Mouse (Mus musculus) C3H10T1/2 (cell line): ENCODE results near the gene Rad9a. TPM values are rescaled to one million over a fixed set of nuclear protein-coding genes. Genes with fewer than 3 reads are reported as not detected.

ENCODE experiments used
- polyA plus RNA-seq, 2 experiments: library from polyadenylated mRNA; unstranded; fragments of >200 nt; fragmentation: generic; extraction: Trizol; gene quantifications; one replicate each; pipeline ENCODE4 v1.2.1; 2012; ENCODE audit warnings: missing spikeins in 2 of 2

Rad9a gene
- 10 to 100 TPM; 25.1 to 36.1 TPM for polyA plus RNA-seq

GRCm38 (mm10) chr19:4201291-4201909 is at the start of gene Rad9a:
TSS of gene Rad9a (minus strand) at chr19:4201662.

GRCm38 (mm10) chr19:4231253-4232185 is 30.1 kb upstream of the Rad9a start, which contains the start of gene Pold4:
TSS of gene Pold4 (plus strand) at chr19:4231899.

GRCm38 (mm10) chr19:4214071-4214770 is 12.8 kb upstream of the Rad9a start, which contains the start of the genes Clcf1 and AC109138.7:
TSS of gene Clcf1 (plus strand) at chr19:4214238.
TSS of gene AC109138.7 (plus strand) at chr19:4214357.

GRCm38 (mm10) chr19:4191528-4192250 is 9.8 kb downstream of the Rad9a start, which contains the start of gene Ppp1ca:
TSS of gene Ppp1ca (plus strand) at chr19:4192065.

GRCm38 (mm10) chr19:4190831-4191334 is 10.6 kb downstream of the Rad9a start, which contains the start of gene Tbc1d10c:
TSS of gene Tbc1d10c (minus strand) at chr19:4191284.

GRCm38 (mm10) chr19:4175368-4175947 is 26.0 kb downstream of the Rad9a start, which contains the start of gene Carns1:
TSS of gene Carns1 (minus strand) at chr19:4175479.

GRCm38 (mm10) chr19:4162646-4163542 is 38.6 kb downstream of the Rad9a start, which contains the start of gene Rps6kb2:
TSS of gene Rps6kb2 (minus strand) at chr19:4163354.

GRCm38 (mm10) chr19:4153232-4153654 is 48.2 kb downstream of the Rad9a start, which contains the start of gene Ptprcap:
TSS of gene Ptprcap (plus strand) at chr19:4153604.

GRCm38 (mm10) chr19:4148491-4148806 is 53.0 kb downstream of the Rad9a start, which contains the start of gene Coro1b:
TSS of gene Coro1b (plus strand) at chr19:4148619.

Other genes with a start within 250 kb of the Rad9a start
- under 1 TPM in 1 of 2 experiments, not detected in 1; 0.01 TPM for gene Aldh3b3, start 243.0 kb downstream of the Rad9a start, polyA plus RNA-seq
- not detected for gene Aldh3b2, start 229.3 kb downstream of the Rad9a start, polyA plus RNA-seq
- 10 to 100 TPM in 1 of 2 experiments, 1 to 10 TPM in 1; 7.4 to 28.3 TPM for gene Acy3, start 215.1 kb downstream of the Rad9a start, polyA plus RNA-seq
- gene Tbx10, start 208.9 kb downstream of the Rad9a start, polyA plus RNA-seq: under 1 TPM in 1 of 2 experiments, not detected in 1; 0.05 TPM
- gene Nudt8, start 201.1 kb downstream of the Rad9a start, polyA plus RNA-seq: 10 to 100 TPM; 41.3 to 59.9 TPM
- 1 to 10 TPM in 1 of 2 experiments, under 1 TPM in 1; 0.19 to 1.4 TPM for gene Gm49405, start 201.0 kb downstream of the Rad9a start, polyA plus RNA-seq
- gene Doc2g, start 198.3 kb downstream of the Rad9a start, polyA plus RNA-seq: 1 to 10 TPM in 1 of 2 experiments, under 1 TPM in 1; 0.41 to 4.0 TPM
- gene Ndufv1, start 188.9 kb downstream of the Rad9a start, polyA plus RNA-seq: 100 to 1,000 TPM; 253 to 401 TPM
- 1,000 to 10,000 TPM in 1 of 2 experiments, 100 to 1,000 TPM in 1; 849 to 1,247 TPM for gene Gstp1, start 163.7 kb downstream of the Rad9a start, polyA plus RNA-seq
- 10 to 100 TPM in 1 of 2 experiments, 1 to 10 TPM in 1; 1.8 to 13.9 TPM for gene Gstp2, start 155.6 kb downstream of the Rad9a start, polyA plus RNA-seq
- under 1 TPM; 0.15 to 0.18 TPM for gene Gstp3, start 142.1 kb downstream of the Rad9a start, polyA plus RNA-seq
- not detected for gene Cabp2, start 120.1 kb downstream of the Rad9a start, polyA plus RNA-seq
- gene Cdk2ap2, start 104.5 kb downstream of the Rad9a start, polyA plus RNA-seq: 100 to 1,000 TPM in 1 of 2 experiments, 10 to 100 TPM in 1; 86.0 to 148 TPM
- 10 to 100 TPM; 48.2 to 61.6 TPM for gene Pitpnm1, start 101.7 kb downstream of the Rad9a start, polyA plus RNA-seq
- 100 to 1,000 TPM; 201 to 241 TPM for gene Aip, start 75.8 kb downstream of the Rad9a start, polyA plus RNA-seq
- under 1 TPM in 1 of 2 experiments, not detected in 1; 0.09 TPM for gene Gpr152, start 61.9 kb downstream of the Rad9a start, polyA plus RNA-seq
- gene Cabp4, start 57.6 kb downstream of the Rad9a start, polyA plus RNA-seq: under 1 TPM; 0.14 to 0.38 TPM
- 100 to 1,000 TPM; 256 to 440 TPM for gene Coro1b, start 53.0 kb downstream of the Rad9a start, polyA plus RNA-seq
- 1 to 10 TPM; 6.5 to 9.5 TPM for gene Ptprcap, start 48.1 kb downstream of the Rad9a start, polyA plus RNA-seq
- 10 to 100 TPM; 28.6 to 29.9 TPM for gene Rps6kb2, start 38.3 kb downstream of the Rad9a start, polyA plus RNA-seq
- gene Carns1, start 26.2 kb downstream of the Rad9a start, polyA plus RNA-seq: 10 to 100 TPM in 1 of 2 experiments, 1 to 10 TPM in 1; 1.8 to 16.2 TPM
- 1 to 10 TPM in 1 of 2 experiments, under 1 TPM in 1; 0.63 to 1.7 TPM for gene Tbc1d10c, start 10.4 kb downstream of the Rad9a start, polyA plus RNA-seq
- gene Ppp1ca, start 9.6 kb downstream of the Rad9a start, polyA plus RNA-seq: 1,000 to 10,000 TPM in 1 of 2 experiments, 100 to 1,000 TPM in 1; 727 to 1,261 TPM
- gene Clcf1, start 12.6 kb upstream of the Rad9a start, polyA plus RNA-seq: 10 to 100 TPM in 1 of 2 experiments, 1 to 10 TPM in 1; 7.5 to 24.4 TPM
- gene AC109138.7, start 12.7 kb upstream of the Rad9a start, polyA plus RNA-seq: 1 to 10 TPM in 1 of 2 experiments, not detected in 1; 3.9 TPM
- gene Pold4, start 30.2 kb upstream of the Rad9a start, polyA plus RNA-seq: 100 to 1,000 TPM; 131 to 165 TPM
- 10 to 100 TPM in 1 of 2 experiments, 1 to 10 TPM in 1; 7.4 to 30.3 TPM for gene Ssh3, start 67.5 kb upstream of the Rad9a start, polyA plus RNA-seq
- gene Ankrd13d, start 81.5 kb upstream of the Rad9a start, polyA plus RNA-seq: 1 to 10 TPM in 1 of 2 experiments, under 1 TPM in 1; 0.77 to 4.5 TPM
- gene Grk2, start 104.6 kb upstream of the Rad9a start, polyA plus RNA-seq: 10 to 100 TPM; 37.7 to 44.4 TPM
- gene Kdm2a, start 196.6 kb upstream of the Rad9a start, polyA plus RNA-seq: 10 to 100 TPM in 1 of 2 experiments, 1 to 10 TPM in 1; 3.2 to 33.4 TPM
- 10 to 100 TPM; 48.3 to 66.3 TPM for gene Rhod, start 237.8 kb upstream of the Rad9a start, polyA plus RNA-seq